Mouse (Mus musculus) thymus, postnatal 0 days (tissue): ENCODE results near the gene Sgsm1. TPM values are rescaled to one million over a fixed set of nuclear protein-coding genes. Genes with fewer than 3 reads are reported as not detected.

Experiments
- DNase-seq: peaks from one replicate; pipeline ENCODE4 v3.0.0-alpha.2; 2015; ENCODE audit warnings: low spot score
- microRNA-seq: library from miRNA; unstranded; fragments of <30 nt; microRNA quantifications from one replicate; pipeline ENCODE4, GENCODE M21; 2016; ENCODE audit warnings: borderline number of aligned reads
- polyA plus RNA-seq: library from polyadenylated mRNA; unstranded; fragments of >200 nt; fragmentation: Nextera tagmentation; extraction: Ambion mirVana; gene quantifications from 2 replicates; pipeline ENCODE4 v1.2.1, GENCODE M21; 2015

Gene Sgsm1
- polyA plus RNA-seq, 1 experiment from 2014 or later: 0.99 TPM

DNA sequence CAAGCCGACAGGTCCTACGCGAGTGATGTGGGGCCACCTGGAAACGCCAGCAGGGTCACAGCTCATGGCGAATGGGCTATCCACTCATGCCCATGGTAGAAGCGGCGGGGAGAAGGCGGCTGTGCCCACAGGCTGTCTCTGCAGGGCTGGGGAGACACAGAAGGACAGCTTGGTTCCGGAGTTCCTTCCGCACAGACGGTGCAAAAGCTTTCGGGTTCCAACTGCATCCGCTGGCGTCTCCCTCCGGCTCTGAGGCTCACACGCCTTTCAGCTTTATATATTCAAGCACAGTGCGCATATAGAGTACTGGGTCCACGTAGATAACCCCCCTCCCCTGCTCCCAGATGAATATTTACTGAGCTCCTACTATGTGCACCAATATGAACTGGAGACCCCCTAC, 116.8 kb downstream of the Sgsm1 start:
- no peak for DNase-seq

Small RNA genes lying within 50 kb of the gene (microRNA-seq; reads per million reads assigned to microRNA genes)
- gene Mir7229: not detected
- gene Mir7230: not detected

Other genes with a start within 250 kb of the Sgsm1 start
- gene Crybb2, start 240.7 kb downstream of the Sgsm1 start, polyA plus RNA-seq: 0.26 and 0.80 TPM in 2 replicates
- 1.0 and 1.2 TPM in 2 replicates for gene Crybb3, start 229.2 kb downstream of the Sgsm1 start, polyA plus RNA-seq
- 3.8 and 3.9 TPM in 2 replicates for gene 2900026A02Rik, start 89.5 kb downstream of the Sgsm1 start, polyA plus RNA-seq
- gene Tmem211, start 83.9 kb downstream of the Sgsm1 start, polyA plus RNA-seq: 0.09 TPM in 1 of 2 replicates, not detected in the other
- not detected in 2 replicates for gene Aym1, start 46.5 kb upstream of the Sgsm1 start, polyA plus RNA-seq
- 0.10 and 0.23 TPM in 2 replicates for gene Wscd2, start 179.5 kb upstream of the Sgsm1 start, polyA plus RNA-seq